In the genomic region with DNA sequence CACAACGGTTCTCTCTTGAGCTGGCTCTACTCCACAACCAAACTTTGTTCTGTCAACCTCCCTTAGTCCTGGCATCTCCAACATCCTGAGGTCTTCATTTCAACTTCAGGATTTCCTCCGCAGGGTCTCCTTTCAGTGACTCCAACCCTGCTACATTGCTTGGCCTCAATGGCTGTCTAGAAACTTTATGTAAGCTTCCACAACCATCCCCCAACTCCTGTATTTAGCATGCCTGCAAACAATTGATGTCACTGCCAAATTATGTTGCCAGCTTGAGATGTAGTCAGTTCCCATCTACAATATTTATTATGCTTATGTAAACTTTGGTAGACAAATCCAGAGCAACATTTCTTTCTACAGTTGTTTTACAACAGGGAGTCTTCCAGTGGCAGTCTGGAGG, we compare ENCODE assay signal across 20 mouse cellular contexts.
"Had no signal": no experiment of that assay in that cellular context is flagged by ENCODE, and none has a peak within 500 bp of the region (broad histone marks: within the 10 kb centered on the region; RNA-seq: fewer than 3 reads in every experiment).

No protein-coding gene starts in this region.

- H3K27me3 ChIP-seq: kidney, embryonic 15.5 days; megakaryocyte, embryonic 14.5 days; midbrain, embryonic 13.5 days had no signal

- DNase-seq: kidney, adult 11 months; kidney, adult 8-10 months; kidney, postnatal 10 days; kidney, postnatal 4 days; left cerebral cortex, postnatal 4 days; liver, postnatal 0 days; thymus, adult 18-20 months; thymus, postnatal 14 days had no signal

- H3K4me2 ChIP-seq: kidney, embryonic 15.5 days; limb, embryonic 12.5 days; limb, embryonic 15.5 days; liver, embryonic 11.5 days; midbrain, embryonic 13.5 days had no signal

- H3K27ac ChIP-seq: hindbrain, postnatal 0 days; kidney, embryonic 15.5 days; limb, embryonic 12.5 days; limb, embryonic 15.5 days; liver, embryonic 14.5 days; midbrain, embryonic 13.5 days had no signal

- H3K9ac ChIP-seq: kidney, embryonic 15.5 days; limb, embryonic 12.5 days; limb, embryonic 15.5 days; liver, embryonic 14.5 days; liver, postnatal 0 days; midbrain, embryonic 13.5 days had no signal

- H3K36me3 ChIP-seq: kidney, embryonic 15.5 days; limb, embryonic 12.5 days; limb, embryonic 15.5 days; midbrain, embryonic 10.5 days; midbrain, embryonic 13.5 days had no signal

- H3K4me3 ChIP-seq: kidney, embryonic 15.5 days; limb, embryonic 12.5 days; limb, embryonic 15.5 days; megakaryocyte, embryonic 14.5 days; midbrain, embryonic 10.5 days; midbrain, embryonic 13.5 days; myocyte had no signal

- H3K4me1 ChIP-seq: megakaryocyte, embryonic 14.5 days had no signal

- H3K9me3 ChIP-seq: kidney, embryonic 15.5 days; limb, embryonic 12.5 days; limb, embryonic 15.5 days; midbrain, embryonic 10.5 days; midbrain, embryonic 13.5 days had no signal

- ATAC-seq: hindbrain, postnatal 0 days; inflammation-experienced regulatory T-cells, adult 6 months; liver, postnatal 0 days; midbrain, embryonic 13.5 days; midbrain, embryonic 16.5 days had no signal
